Mouse (Mus musculus) heart, postnatal 14 days (tissue): ENCODE measurements around the gene C1rb. TPM values are rescaled to one million over a fixed set of nuclear protein-coding genes. Genes with fewer than 3 reads are reported as not detected.
A peak's percentile ranks its signal among the peaks of the same experiment; 100 is the strongest.
"Not testable (repeated sequence)": the region's sequence is repeated elsewhere in the genome, so short reads cannot be mapped to it uniquely, and the experiment has no call there.

ENCODE experiments used
- DNase-seq, 2 experiments: peaks; one replicate each; pipeline ENCODE4 v3.0.0; 2021 to 2022
- intact Hi-C: fragments of 180-260 bp; cut with DNase I; formaldehyde crosslinking; loops from one replicate; pipeline ENCODE4 v1.15.1; 2025
- long read RNA-seq, 2 experiments: library from polyadenylated mRNA; stranded (forward); transcript quantifications; one replicate each; pipeline ENCODE4 v2.0.0; 2021
- total RNA-seq, 2 experiments: library from RNA; stranded (reverse); gene quantifications; 2 replicates each; pipeline ENCODE4 v1.2.3; 2021

C1rb gene
- 1 to 10 TPM; 1.1 to 1.5 TPM for total RNA-seq
- long read RNA-seq, experiment 1 = 0 reads
- long read RNA-seq, experiment 2 = 0 reads

DNA sequence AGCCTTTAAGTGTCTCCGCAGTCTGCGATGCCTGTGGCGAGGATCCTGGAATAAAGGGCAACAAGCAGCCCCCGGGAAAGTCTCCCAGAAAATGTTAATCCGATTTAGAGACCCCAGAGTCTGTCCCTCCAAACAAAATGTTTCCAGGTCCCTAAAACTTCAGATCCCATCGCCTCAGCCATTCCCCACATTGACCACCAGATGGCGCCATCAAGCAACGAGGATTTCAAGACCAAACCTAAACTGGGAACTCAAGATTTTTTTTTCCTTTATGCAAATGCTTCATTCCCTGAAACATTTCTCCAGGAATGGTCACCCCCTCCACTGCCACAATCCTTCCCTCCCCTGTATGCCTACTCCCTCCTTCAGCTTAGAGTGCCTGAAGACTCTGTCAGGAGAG lies at the start of gene C1rb:
Gene C1rb, plus strand, starts transcription at position 269 of the 400 bp plus-strand sequence.
- intact Hi-C loops = loop anchor here (5.0 kb wide), 3 partner anchors 67 to 187 kb away; partner anchors contain the start of genes Atn1, C1s2, Gm45234 and Ptpn6
- peak; percentile 57 to 77 for DNase-seq

- DNase-seq = peak in 1 of 2 experiments; percentile 6
- intact Hi-C loops = not testable (repeated sequence)
Observed at GRCm38 (mm10) chr6:124522082-124522481, 48.0 kb upstream of the C1rb start.

- intact Hi-C loops = no loop called here
Observed at GRCm38 (mm10) chr6:124527881-124528280, 42.2 kb upstream of the C1rb start.

GRCm38 (mm10) chr6:124531077-124531476 lies 39.0 kb upstream of the C1rb start:
- no peak for DNase-seq
- intact Hi-C loops = no loop called here

More at GRCm38 (mm10) chr6:124527881-124528280, 42.2 kb upstream of the C1rb start:
- DNase-seq = no peak

DNA sequence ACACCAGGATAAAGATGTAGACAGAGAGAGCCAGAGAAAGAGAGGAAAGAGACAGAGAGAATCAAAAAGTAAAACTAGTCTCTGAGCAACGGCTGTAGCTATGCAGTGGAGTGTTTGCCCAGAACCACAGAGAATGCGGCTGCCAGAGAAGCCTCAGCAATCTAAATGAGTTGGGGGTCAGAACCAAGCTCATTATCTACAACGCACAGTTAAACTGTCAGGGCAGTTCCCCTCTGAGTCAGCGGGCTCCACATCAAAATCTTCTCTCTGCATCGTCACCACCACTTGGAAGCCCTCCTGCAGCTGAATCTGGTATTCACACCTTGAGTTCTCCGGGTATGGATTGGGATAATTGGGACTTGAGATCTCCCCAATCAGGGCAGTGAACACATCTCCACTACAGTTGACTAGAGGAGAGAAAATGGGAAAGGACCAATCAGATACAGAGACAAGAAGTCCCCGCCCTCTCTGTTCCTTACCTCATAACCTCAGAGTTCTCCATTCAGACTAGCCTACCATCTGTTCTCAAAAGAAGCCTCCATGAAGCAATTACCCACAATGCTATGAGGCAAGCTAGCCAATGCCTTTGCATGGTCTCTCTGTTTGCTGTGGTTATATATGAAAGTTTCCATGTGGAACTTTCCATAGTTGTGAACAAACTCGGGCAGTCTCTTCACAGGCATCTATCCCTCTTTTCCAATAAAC lies 33.8 kb upstream of the C1rb start:
- intact Hi-C loops, DNase-seq: not testable (repeated sequence)

- DNase-seq = not testable (repeated sequence)
- intact Hi-C loops = loop anchor here (5.0 kb wide), 1 partner anchor 49 kb away; the partner anchor contains the start of gene C1rl
Observed at GRCm38 (mm10) chr6:124541176-124541575, 28.9 kb upstream of the C1rb start.

DNA sequence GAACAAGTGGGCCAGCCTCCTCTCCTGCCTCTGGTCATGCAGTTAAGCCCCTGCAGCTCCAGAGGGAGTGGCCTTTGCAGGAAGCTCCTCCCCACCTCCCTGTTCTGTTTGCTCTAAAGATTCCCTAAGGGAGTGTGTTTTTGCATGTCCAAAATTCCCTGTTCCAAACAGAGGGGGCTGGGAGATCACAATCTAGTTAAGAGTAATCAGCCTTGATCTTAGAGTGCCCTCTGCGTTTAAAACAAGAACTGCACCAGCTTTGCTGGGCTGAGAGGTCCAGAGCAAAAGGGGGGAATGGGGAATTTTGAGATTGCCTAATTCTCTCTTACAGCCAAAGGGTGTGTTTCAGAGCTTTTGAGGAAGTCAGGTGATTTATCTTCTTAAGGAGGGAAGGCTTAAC lies 27.8 kb upstream of the C1rb start, which contains the start of gene C1s1:
Gene C1s1, minus strand, starts transcription at position 76 of the 400 bp plus-strand sequence.
- peak; percentile 47 to 68 for DNase-seq
- intact Hi-C loops = loop anchor here (5.0 kb wide), 1 partner anchor 50 kb away; the partner anchor contains the start of gene C1rl

- peak; percentile 12 to 36 for DNase-seq
- intact Hi-C loops = loop anchor here (5.0 kb wide), 1 partner anchor 52 kb away; the partner anchor contains the start of gene C1rl
Observed at GRCm38 (mm10) chr6:124544466-124544865, 25.6 kb upstream of the C1rb start.

GRCm38 (mm10) chr6:124545425-124545824 lies 24.7 kb upstream of the C1rb start:
- intact Hi-C loops = no loop called here

GRCm38 (mm10) chr6:124547979-124548378 lies 22.1 kb upstream of the C1rb start:
- intact Hi-C loops = not testable (repeated sequence)

More at GRCm38 (mm10) chr6:124545425-124545824, 24.7 kb upstream of the C1rb start:
- DNase-seq = no peak

GRCm38 (mm10) chr6:124549023-124549550 lies 21.0 kb upstream of the C1rb start:
- no peak for DNase-seq

More at GRCm38 (mm10) chr6:124547979-124548378, 22.1 kb upstream of the C1rb start:
- not testable (repeated sequence) for DNase-seq

GRCm38 (mm10) chr6:124552766-124553165 lies 17.3 kb upstream of the C1rb start:
- intact Hi-C loops = no loop called here
- DNase-seq = peak in 1 of 2 experiments; percentile 7

More at GRCm38 (mm10) chr6:124549023-124549550, 21.0 kb upstream of the C1rb start:
- intact Hi-C loops = no loop called here

DNA sequence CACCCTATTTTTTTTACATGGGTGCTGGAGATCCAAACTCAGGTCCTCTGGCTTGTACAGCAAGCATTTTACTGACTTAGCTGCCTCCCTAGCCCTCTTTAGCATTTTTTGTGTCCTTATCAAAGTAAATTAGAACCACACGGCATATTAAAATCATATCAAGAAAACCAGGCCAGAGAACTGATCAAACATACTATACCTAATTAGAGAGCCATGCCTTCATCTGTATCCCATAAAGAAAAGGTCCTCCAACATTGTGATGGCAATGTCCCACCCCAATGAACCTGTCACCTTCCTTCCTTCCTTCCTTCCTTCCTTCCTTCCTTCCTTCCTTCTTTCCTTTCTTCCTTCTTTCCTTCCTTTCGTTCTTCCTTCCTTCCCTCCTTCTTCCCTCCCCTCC lies 14.1 kb upstream of the C1rb start:
- intact Hi-C loops, DNase-seq: not testable (repeated sequence)

DNA sequence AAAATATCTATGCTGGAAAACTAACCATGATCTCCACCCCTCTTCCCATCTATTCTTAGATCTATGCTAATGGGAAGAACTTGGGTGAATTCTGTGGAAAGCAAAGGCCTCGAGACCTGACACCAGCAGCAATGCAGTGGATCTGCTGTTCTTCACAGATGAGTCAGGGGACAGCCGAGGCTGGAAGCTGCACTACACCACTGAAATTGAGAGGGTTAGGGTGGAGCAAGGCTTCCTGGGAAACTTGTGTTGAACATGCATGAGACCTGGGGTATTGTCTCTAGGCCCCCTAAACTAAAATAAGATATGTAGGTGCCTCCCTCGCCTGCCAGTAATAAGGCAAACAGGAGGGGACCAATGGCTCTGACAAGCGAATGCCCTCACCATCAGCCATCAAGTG lies 8.9 kb upstream of the C1rb start:
- DNase-seq, intact Hi-C loops: not testable (repeated sequence)

DNA sequence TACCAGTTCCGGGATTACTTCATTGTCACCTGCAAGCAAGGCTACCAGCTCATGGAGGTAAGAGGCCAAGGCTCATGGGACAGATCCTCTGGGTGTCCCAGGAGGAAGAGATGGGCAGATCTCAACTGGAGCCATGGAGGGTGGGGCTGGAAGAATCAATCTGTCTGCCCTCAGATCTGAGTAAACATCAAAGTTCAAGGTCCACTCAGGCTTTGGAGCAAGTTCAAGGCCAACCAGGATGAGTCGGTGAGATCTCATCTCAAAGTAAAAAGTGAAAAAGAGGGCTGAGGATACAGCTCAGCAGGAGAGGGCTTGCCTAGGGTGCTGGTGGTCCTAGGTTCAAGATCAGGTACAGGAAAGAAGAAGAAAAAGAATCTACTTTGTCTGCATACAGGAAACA lies 8.5 kb upstream of the C1rb start:
- DNase-seq, intact Hi-C loops: not testable (repeated sequence)

DNA sequence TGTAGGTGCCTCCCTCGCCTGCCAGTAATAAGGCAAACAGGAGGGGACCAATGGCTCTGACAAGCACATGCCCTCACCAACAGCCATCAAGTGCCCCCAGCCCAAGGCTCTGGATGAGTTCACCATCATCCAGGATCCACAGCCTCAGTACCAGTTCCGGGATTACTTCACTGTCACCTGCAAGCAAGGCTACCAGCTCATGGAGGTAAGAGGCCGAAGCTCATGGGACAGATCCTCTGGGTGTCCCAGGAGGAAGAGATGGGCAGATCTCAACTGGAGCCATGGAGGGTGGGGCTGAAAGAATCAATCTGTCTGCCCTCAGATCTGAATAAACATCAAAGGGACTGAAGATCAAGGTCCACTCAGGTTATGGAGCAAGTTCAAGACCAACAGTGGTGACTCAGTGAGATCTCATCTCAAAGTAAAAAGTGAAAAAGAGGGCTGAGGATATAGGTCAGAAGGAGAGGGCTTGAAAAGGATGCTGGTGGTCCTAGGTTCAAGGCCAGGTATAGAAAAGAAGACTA lies 5.1 kb downstream of the C1rb start:
- DNase-seq, intact Hi-C loops: not testable (repeated sequence)

- DNase-seq, intact Hi-C loops: not testable (repeated sequence)
Observed at GRCm38 (mm10) chr6:124580155-124580554, 10.1 kb downstream of the C1rb start.

GRCm38 (mm10) chr6:124582231-124582630 lies 12.1 kb downstream of the C1rb start:
- DNase-seq = no peak
- intact Hi-C loops = no loop called here

- no peak for DNase-seq
- intact Hi-C loops = no loop called here
Observed at GRCm38 (mm10) chr6:124584935-124585334, 14.8 kb downstream of the C1rb start.

DNA sequence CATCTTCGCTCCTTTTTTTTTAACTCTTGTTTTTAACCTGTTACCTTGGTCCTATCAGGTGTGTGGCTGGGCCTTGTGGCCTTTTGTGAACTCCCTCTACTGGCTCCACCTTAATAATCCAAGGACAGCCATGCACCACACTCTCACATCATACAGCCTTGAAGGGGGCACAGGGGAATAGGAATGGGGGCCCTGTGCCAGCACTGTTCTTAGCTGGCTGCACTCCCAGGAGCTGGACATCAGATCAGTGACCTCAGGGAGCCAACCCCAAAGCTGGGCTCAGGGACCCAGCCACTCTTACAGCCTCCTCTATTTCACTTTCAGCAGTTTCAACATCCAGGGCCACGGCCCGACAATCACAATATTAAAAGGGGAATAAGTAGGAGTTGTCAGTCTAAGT lies 15.7 kb downstream of the C1rb start:
- intact Hi-C loops = no loop called here

DNA sequence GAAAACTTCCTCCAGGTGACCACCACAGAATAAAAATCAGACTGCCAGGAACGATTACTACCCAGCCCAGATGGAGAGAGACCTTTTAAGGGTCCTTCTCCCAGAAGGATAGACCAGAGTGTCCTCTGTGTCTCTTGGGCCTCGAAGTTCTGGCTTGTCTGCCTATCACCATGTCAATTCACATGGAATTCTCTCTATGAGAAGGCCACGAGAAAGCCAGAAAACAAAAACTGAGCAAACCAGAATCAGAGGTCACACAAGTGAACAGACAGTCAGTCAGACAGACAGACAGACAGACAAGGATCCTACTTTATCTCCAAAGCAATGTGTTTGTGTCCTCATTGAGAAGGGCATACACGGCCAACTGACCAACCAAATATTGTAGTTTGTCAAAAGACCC lies 16.2 kb downstream of the C1rb start:
- intact Hi-C loops = no loop called here

More for the DNA sequence above, 15.7 kb downstream of the C1rb start:
- peak; percentile 26 to 54 for DNase-seq

More for the DNA sequence above, 16.2 kb downstream of the C1rb start:
- DNase-seq = no peak
